Mouse (Mus musculus) kidney, embryonic 14.5 days (tissue): Measurements from ENCODE around the gene Slc39a7. TPM values are rescaled to one million over a fixed set of nuclear protein-coding genes. Genes with fewer than 3 reads are reported as not detected.
"Not testable (repeated sequence)": the region's sequence is repeated elsewhere in the genome, so short reads cannot be mapped to it uniquely, and the experiment has no call there.

Experiments
- ATAC-seq: fragments of 200-750 bp; cut with Nextera tagmentation; 2 replicates; pipeline ENCODE4 v1.8.0; 2017; ENCODE audit warnings: moderate number of reproducible peaks, mild to moderate bottlenecking, moderate TSS enrichment, moderate library complexity; ENCODE audit not compliant: low FRiP score, low TSS enrichment
- H3K27ac ChIP-seq: fragments of 300-500 bp; sonication (generic); 2 replicates; pipeline ENCODE4 v1.5.1; 2014; ENCODE audit warnings: low read depth, mild to moderate bottlenecking, low read length, moderate library complexity, mixed read lengths
- H3K27me3 ChIP-seq: fragments of 300-500 bp; sonication (generic); 2 replicates; pipeline ENCODE4 v1.6.1; 2014; ENCODE audit warnings: mild to moderate bottlenecking, low read length; ENCODE audit not compliant: control insufficient read depth, insufficient read depth
- H3K36me3 ChIP-seq: fragments of 300-500 bp; sonication (generic); 2 replicates; pipeline ENCODE4 v1.6.1; 2014; ENCODE audit warnings: low read length, mixed read lengths; ENCODE audit not compliant: control insufficient read depth, insufficient read depth
- H3K4me1 ChIP-seq: fragments of 300-500 bp; sonication (generic); 2 replicates; pipeline ENCODE4 v1.6.1; 2014; ENCODE audit warnings: low read length, mixed read lengths; ENCODE audit not compliant: control insufficient read depth, insufficient read depth
- H3K4me2 ChIP-seq: fragments of 300-500 bp; sonication (generic); replicated peaks from 2 replicates; pipeline ENCODE4 v1.6.1; 2014; ENCODE audit warnings: low read depth, mild to moderate bottlenecking, low read length
- H3K4me3 ChIP-seq: fragments of 300-500 bp; sonication (generic); 2 replicates; pipeline ENCODE4 v1.5.1; 2014; ENCODE audit warnings: mild to moderate bottlenecking, low read length
- H3K9ac ChIP-seq: fragments of 300-500 bp; sonication (generic); 2 replicates; pipeline ENCODE4 v1.6.1; 2014; ENCODE audit warnings: low read depth, mild to moderate bottlenecking, low read length, moderate library complexity
- H3K9me3 ChIP-seq: fragments of 300-500 bp; sonication (generic); 2 replicates; pipeline ENCODE4 v1.6.1; 2016; ENCODE audit warnings: low read length; ENCODE audit not compliant: control insufficient read depth
- WGBS: fragments of 180-500 bp; shearing (Covaris S2); extraction: QIAGEN DNeasy Blood & Tissue Kit; methylation state at CpG from one replicate; pipeline ENCODE4 v1.1.7; 2014; 5-methylcytosine and 5-hydroxymethylcytosine counted together
- polyA plus RNA-seq: library from polyadenylated mRNA; unstranded; fragments of >200 nt; fragmentation: Nextera tagmentation; extraction: Ambion mirVana; gene quantifications from 2 replicates; pipeline ENCODE4 v1.2.1, GENCODE M21; 2014

The Slc39a7 gene
- polyA plus RNA-seq, 1 experiment from 2014 or later = 86.0 TPM

DNA sequence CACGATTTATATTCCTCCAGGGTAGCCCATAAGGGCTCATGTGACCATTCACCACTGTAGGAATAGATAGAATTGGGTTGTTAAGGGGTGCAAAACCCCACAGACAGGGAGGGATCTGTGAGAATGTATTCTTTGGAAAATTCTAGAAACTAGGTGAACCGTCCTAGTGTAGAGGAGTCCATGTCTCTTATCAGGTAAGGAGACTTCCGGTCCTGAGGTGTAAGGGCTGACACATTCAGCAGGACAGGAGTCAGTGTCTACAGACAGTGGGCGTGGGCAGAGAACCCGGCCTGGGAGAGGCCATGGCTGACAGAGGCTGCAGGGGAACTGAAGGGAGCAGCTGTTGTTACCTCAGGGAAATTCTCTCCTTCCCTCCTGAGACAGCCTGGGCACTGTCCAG, 32.8 kb downstream of the Slc39a7 start:
- H3K4me1 ChIP-seq, H3K4me3 ChIP-seq, ATAC-seq, H3K36me3 ChIP-seq, H3K4me2 ChIP-seq, H3K9ac ChIP-seq, H3K9me3 ChIP-seq, H3K27ac ChIP-seq: not testable (repeated sequence)
- H3K27me3 ChIP-seq = peaks cover 19% of the 10 kb centered on the region
- 52% methylated on average over 5 of the region's 5 CpGs for WGBS

- not testable (repeated sequence) for H3K9me3 ChIP-seq, H3K36me3 ChIP-seq, H3K4me3 ChIP-seq, H3K4me1 ChIP-seq, ATAC-seq, H3K9ac ChIP-seq, H3K4me2 ChIP-seq, H3K27ac ChIP-seq
- 85% methylated on average over 2 of the region's 2 CpGs for WGBS
- H3K27me3 ChIP-seq = peaks cover 17% of the 10 kb centered on the region
Observed at GRCm38 (mm10) chr17:33997025-33997424, 34.5 kb downstream of the Slc39a7 start.

DNA sequence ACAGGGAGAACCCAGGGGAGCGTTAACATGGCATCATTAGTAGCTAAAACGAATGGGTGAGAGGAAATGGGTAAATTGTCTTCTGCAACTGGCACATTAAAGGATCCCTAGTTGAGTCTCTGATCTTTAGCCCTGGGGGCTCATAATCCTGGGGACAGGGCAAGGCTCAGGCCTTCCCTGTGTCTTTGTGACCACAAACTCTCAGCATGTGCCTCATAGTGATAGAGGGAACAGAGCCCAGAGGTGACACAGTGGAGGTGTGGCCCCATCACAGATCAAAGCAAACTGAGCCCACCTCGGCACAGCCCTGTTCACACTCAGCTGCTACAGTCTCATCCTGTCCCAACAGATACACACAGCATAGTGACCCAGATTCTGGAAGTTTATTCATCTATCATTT, 35.8 kb downstream of the Slc39a7 start:
- H3K27ac ChIP-seq = no peak overlapping the region
- no peak overlapping the region for H3K4me2 ChIP-seq
- ATAC-seq = no peak
- H3K36me3 ChIP-seq = no peaks in the 10 kb centered on the region
- no peak overlapping the region for H3K4me3 ChIP-seq
- H3K4me1 ChIP-seq = no peaks in the 10 kb centered on the region
- peaks cover 12% of the 10 kb centered on the region for H3K27me3 ChIP-seq
- H3K9ac ChIP-seq = no peak overlapping the region
- WGBS = 32% methylated on average over 3 of the region's 3 CpGs
- H3K9me3 ChIP-seq = no peaks in the 10 kb centered on the region

GRCm38 (mm10) chr17:33994959-33995358, 36.5 kb downstream of the Slc39a7 start:
- H3K9ac ChIP-seq = no peak overlapping the region
- peaks cover 7% of the 10 kb centered on the region for H3K27me3 ChIP-seq
- no peak overlapping the region for H3K27ac ChIP-seq
- H3K4me1 ChIP-seq = no peaks in the 10 kb centered on the region
- H3K4me2 ChIP-seq = no peak overlapping the region
- 93% methylated on average over 8 of the region's 8 CpGs for WGBS
- no peak overlapping the region for H3K4me3 ChIP-seq
- no peak for ATAC-seq
- no peaks in the 10 kb centered on the region for H3K36me3 ChIP-seq
- no peaks in the 10 kb centered on the region for H3K9me3 ChIP-seq

DNA sequence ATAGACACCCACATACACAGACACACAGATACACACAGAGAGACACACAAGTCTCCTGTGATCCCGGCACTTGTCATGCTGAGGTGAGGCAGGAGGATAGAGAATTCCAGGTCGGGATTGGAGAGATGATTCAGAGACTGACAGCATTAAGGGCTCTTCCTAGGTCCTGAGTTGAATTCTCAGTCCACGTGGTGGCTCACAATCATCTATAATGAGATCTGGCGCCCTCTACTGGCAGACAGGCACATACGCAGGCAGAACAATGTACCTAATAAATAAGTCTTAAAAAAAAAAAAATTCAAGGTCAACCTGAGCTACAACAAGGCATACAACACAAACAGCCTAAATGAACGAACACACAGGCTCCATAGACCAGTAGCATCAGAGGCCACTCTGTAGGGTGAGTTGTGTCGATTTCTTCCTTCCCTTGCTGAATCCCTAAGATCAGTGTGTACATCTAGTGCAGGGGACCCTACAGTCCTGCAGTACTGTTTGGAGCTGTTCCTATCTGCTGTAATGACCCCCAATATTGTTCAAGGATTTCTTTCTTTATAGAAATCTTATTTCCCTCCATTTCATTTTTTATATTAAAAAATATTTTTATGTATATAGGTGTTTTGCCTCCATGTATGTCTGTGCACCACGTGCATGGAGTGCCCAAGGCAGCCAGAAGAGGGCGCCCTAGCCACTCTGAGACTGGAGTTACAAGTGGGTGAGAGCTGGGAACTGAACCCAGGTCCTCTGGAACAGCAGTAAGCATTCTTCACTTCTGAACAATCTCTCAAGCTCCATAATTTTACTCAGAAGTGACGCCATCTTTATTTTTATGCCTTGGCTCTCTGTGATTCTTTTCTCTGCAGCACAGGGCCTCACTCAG, 39.5 kb downstream of the Slc39a7 start:
- peak; percentile 35; the same call in 1 of the 2 replicates for ATAC-seq
- Histone ChIP-seq H3K4me2 (no peak overlapping the region), H3K4me1 (no peaks in the 10 kb centered on the region), H3K9ac (no peak overlapping the region), H3K27me3 (no peaks in the 10 kb centered on the region), H3K36me3 (no peaks in the 10 kb centered on the region), H3K4me3 (no peak overlapping the region), H3K9me3 (no peaks in the 10 kb centered on the region), H3K27ac (no peak overlapping the region)
- WGBS = 32% methylated on average over 10 of the region's 10 CpGs

GRCm38 (mm10) chr17:33982136-33982535, 49.3 kb downstream of the Slc39a7 start:
- not testable (repeated sequence) for H3K4me1 ChIP-seq, H3K4me3 ChIP-seq, H3K9ac ChIP-seq, H3K36me3 ChIP-seq, H3K27ac ChIP-seq, ATAC-seq, H3K9me3 ChIP-seq
- Histone ChIP-seq H3K27me3 (peaks cover 32% of the 10 kb centered on the region), H3K4me2 (peak overlapping the region; percentile 59)
- WGBS = 15% methylated on average over 8 of the region's 8 CpGs

DNA sequence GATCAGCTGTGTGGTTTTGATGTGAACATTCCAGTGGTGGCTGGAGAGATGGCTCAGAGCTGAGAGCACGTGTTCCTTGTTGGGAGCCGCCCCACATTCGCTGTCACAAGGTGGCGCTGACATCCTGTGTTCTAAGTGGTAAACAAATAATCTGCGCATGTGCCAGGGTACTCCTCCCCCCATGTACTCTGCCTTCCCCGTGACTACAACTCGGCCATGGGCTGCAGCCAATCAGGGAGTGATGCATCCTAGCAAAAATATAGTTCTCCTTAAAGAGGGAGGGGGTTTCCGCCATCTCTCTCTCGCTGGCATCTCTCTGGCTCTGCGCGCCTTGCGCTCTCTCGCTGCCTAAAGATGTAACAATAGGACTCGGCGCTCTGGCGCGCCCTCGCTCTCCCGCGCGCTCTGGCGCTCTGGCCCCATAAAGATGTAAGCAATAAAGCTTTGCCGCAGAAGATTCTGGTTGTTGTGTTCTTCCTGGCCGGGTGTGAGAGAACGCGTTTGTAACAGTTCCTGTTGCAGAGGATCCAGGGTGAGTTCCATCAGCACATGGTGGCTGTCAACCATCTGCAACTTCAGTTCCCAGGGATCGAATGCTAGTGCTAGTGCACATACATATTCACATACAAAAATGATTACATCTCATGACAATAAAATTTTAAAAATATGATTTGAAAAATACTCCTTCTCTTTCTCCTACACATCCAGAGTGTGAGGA, 50.1 kb downstream of the Slc39a7 start:
- not testable (repeated sequence) for H3K9me3 ChIP-seq, H3K4me1 ChIP-seq, H3K36me3 ChIP-seq
- H3K4me2 ChIP-seq = peak overlapping the region; percentile 59
- peak overlapping the region; percentile 53; the same call in 1 of the 2 replicates for H3K9ac ChIP-seq
- peaks cover 39% of the 10 kb centered on the region for H3K27me3 ChIP-seq
- H3K27ac ChIP-seq = peak overlapping the region; percentile 78; the same call in 1 of the 2 replicates
- peak overlapping the region; percentile 47 for H3K4me3 ChIP-seq
- under 1% methylated on average over 27 of the region's 27 CpGs for WGBS
- peak; percentile 91 for ATAC-seq

GRCm38 (mm10) chr17:33980181-33981035, 51.1 kb downstream of the Slc39a7 start:
- Histone ChIP-seq H3K9ac (no peak overlapping the region), H3K27me3 (peaks cover 41% of the 10 kb centered on the region), H3K27ac (no peak overlapping the region), H3K4me3 (no peak overlapping the region), H3K9me3 (no peaks in the 10 kb centered on the region), H3K4me2 (no peak overlapping the region), H3K4me1 (peaks cover 7% of the 10 kb centered on the region; the same call in 1 of the 2 replicates), H3K36me3 (no peaks in the 10 kb centered on the region)
- peak; percentile 15; the same call in 1 of the 2 replicates for ATAC-seq
- WGBS = 70% methylated on average over 19 of the region's 19 CpGs
